Mouse (Mus musculus) yolk sac, embryonic 10.5 days (tissue): ENCODE data around the gene Btbd35f2.
"Not testable (repeated sequence)": the region's sequence is repeated elsewhere in the genome, so short reads cannot be mapped to it uniquely, and the experiment has no call there.

Experiments
- DNase-seq: peaks from one replicate; pipeline ENCODE4 v3.0.0-alpha.2; 2017; ENCODE audit warnings: low spot score

Btbd35f2 gene

GRCm38 (mm10) chrX:32278094-32278493, at the start of gene Btbd35f2:
Btbd35f2 (plus strand) TSS chrX:32278394.
- not testable (repeated sequence) for DNase-seq
